Mouse (Mus musculus): ENCODE data around the gene Cd3e.

DNA sequence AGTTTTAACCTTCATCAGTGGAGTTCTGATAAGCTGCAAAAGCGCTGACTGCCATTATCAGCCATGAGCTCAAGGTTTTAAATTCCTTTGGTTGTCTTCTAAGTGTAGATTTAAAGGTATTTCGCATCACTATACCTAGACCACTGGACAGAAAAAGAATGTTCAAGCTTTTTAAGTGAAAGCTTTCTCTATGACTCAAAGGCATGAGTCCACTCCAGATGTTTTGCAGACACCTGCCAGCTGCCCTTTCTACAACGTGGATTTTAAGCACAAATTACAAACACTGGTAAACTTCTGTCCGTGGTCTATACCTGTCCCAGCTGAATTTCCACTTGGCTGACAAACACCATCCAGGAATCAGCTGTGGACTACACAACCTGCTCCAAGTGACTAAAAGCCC, 14.5 kb downstream of the Cd3e start:
- TF ChIP-seq CTCF (IDR thresholded peaks at IDR 0.05; ENCODE audit: extremely low read depth, insufficient read depth, low read length) (no peak), POLR2A (IDR thresholded peaks at IDR 0.05; ENCODE audit: extremely low read depth, insufficient read depth, low read length) (no peak)

Measured in cortical plate, adult 2 months (tissue).